Mouse (Mus musculus): ENCODE data around the gene Fkbp5. TPM values are rescaled to one million over a fixed set of nuclear protein-coding genes. Genes with fewer than 3 reads are reported as not detected.
A peak's percentile ranks its signal among the peaks of the same experiment; 100 is the strongest.

Gene Fkbp5
- total RNA-seq, 2 experiments from 2014 or later = 107 to 115 TPM

- no peak for DNase-seq
- intact Hi-C loops (cut with DNase I) = no loop called here
These were observed 165.3 kb downstream of the Fkbp5 start for GRCm38 (mm10) chr17:28352018-28352417.

GRCm38 (mm10) chr17:28351353-28351890 is 165.9 kb downstream of the Fkbp5 start:
- intact Hi-C loops (cut with DNase I) = no loop called here
- DNase-seq = no peak

- peak; percentile 70 to 74 for DNase-seq
- intact Hi-C loops (cut with DNase I) = no loop called here
These were observed 166.6 kb downstream of the Fkbp5 start, which contains the start of gene Tead3 for GRCm38 (mm10) chr17:28350466-28351352. Tead3 (minus strand) TSS chr17:28350817.

- intact Hi-C loops (cut with DNase I) = loop anchor here (2.0 kb wide), 1 partner anchor 21 kb away; the partner anchor contains the start of gene Rpl10a
- DNase-seq = peak; percentile 36 to 51
These were observed 167.3 kb downstream of the Fkbp5 start for GRCm38 (mm10) chr17:28349901-28350465.

- intact Hi-C loops (cut with DNase I) = loop anchor here (2.0 kb wide), 1 partner anchor 21 kb away; the partner anchor contains the start of gene Rpl10a
- DNase-seq = no peak
These were observed 168.0 kb downstream of the Fkbp5 start for GRCm38 (mm10) chr17:28349264-28349880.

Small RNA genes within 50 kb of the gene (microRNA-seq; reads per million reads assigned to microRNA genes)
- gene Gm25195 (0 reads per million in 2 experiments), gene Mir6969 (0 reads per million in 2 experiments)

Other genes starting within 250 kb of the Fkbp5 start
- gene Fance, start 204.0 kb downstream of the Fkbp5 start, total RNA-seq (2021) = 10 to 100 TPM in 1 of 2 experiments, 1 to 10 TPM in 1; 7.0 to 10.3 TPM
- gene Rpl10a, start 189.1 kb downstream of the Fkbp5 start, total RNA-seq (2021) = 100 to 1,000 TPM; 327 to 414 TPM
- gene Tead3, start 166.7 kb downstream of the Fkbp5 start, total RNA-seq (2021) = 1 to 10 TPM; 5.7 to 8.1 TPM
- gene Tulp1, start 152.3 kb downstream of the Fkbp5 start, total RNA-seq (2021) = not detected
- not detected for gene Armc12, start 13.3 kb upstream of the Fkbp5 start, total RNA-seq (2021)
- not detected for gene Clpsl2, start 31.9 kb upstream of the Fkbp5 start, total RNA-seq (2021)
- gene Clps, start 43.2 kb upstream of the Fkbp5 start, total RNA-seq (2021) = not detected
- not detected for gene Lhfpl5, start 58.1 kb upstream of the Fkbp5 start, total RNA-seq (2021)
- gene Srpk1, start 105.2 kb upstream of the Fkbp5 start, total RNA-seq (2021) = 10 to 100 TPM; 24.7 to 26.6 TPM
- gene Slc26a8, start 172.7 kb upstream of the Fkbp5 start, total RNA-seq (2021) = under 1 TPM; 0.27 to 0.33 TPM
- gene Mapk14, start 173.8 kb upstream of the Fkbp5 start, total RNA-seq (2021) = 10 to 100 TPM; 83.0 to 98.3 TPM
- 1 to 10 TPM in 1 of 2 experiments, under 1 TPM in 1; 0.74 to 1.1 TPM for gene AC170998.1, start 208.6 kb upstream of the Fkbp5 start, total RNA-seq (2021)